Mouse (Mus musculus) forebrain, embryonic 16.5 days (tissue): ENCODE data around the gene Gm20388. TPM values are rescaled to one million over a fixed set of nuclear protein-coding genes. Genes with fewer than 3 reads are reported as not detected.

ENCODE experiments used
- ATAC-seq: fragments of 200-750 bp; cut with Nextera tagmentation; 2 replicates; pipeline ENCODE4 v1.8.0; 2017; ENCODE audit warnings: mild to moderate bottlenecking, moderate library complexity
- H3K27ac ChIP-seq: fragments of 300-500 bp; sonication (generic); 2 replicates; pipeline ENCODE4 v1.5.1; 2014; ENCODE audit warnings: low read length, control low read depth
- H3K27me3 ChIP-seq: fragments of 300-500 bp; sonication (generic); replicated peaks from 2 replicates; pipeline ENCODE4 v1.6.1; 2014; ENCODE audit warnings: low read length; ENCODE audit not compliant: control insufficient read depth, insufficient read depth
- H3K36me3 ChIP-seq: fragments of 300-500 bp; sonication (generic); 2 replicates; pipeline ENCODE4 v1.6.1; 2014; ENCODE audit not compliant: control insufficient read depth, insufficient read depth
- H3K4me1 ChIP-seq: fragments of 300-500 bp; sonication (generic); replicated peaks from 2 replicates; pipeline ENCODE4 v1.6.1; 2014; ENCODE audit warnings: low read length; ENCODE audit not compliant: control insufficient read depth, insufficient read depth
- H3K4me2 ChIP-seq: fragments of 300-500 bp; sonication (generic); 2 replicates; pipeline ENCODE4 v1.6.1; 2014; ENCODE audit warnings: mild to moderate bottlenecking, low read length, control low read depth
- H3K4me3 ChIP-seq: fragments of 300-500 bp; sonication (generic); replicated peaks from 2 replicates; pipeline ENCODE4 v1.5.1; 2014; ENCODE audit warnings: mild to moderate bottlenecking, low read length, control low read depth
- H3K9ac ChIP-seq: fragments of 300-500 bp; sonication (generic); replicated peaks from 2 replicates; pipeline ENCODE4 v1.6.1; 2014; ENCODE audit warnings: low read depth, low read length, control low read depth
- H3K9me3 ChIP-seq: fragments of 300-500 bp; sonication (generic); 2 replicates; pipeline ENCODE4 v1.6.1; 2016; ENCODE audit warnings: low read length; ENCODE audit not compliant: control insufficient read depth
- WGBS: fragments of 180-500 bp; shearing (Covaris S2); extraction: QIAGEN DNeasy Blood & Tissue Kit; methylation state at CpG from one replicate; pipeline ENCODE4 v1.1.7; 2014; 5-methylcytosine and 5-hydroxymethylcytosine counted together
- polyA plus RNA-seq: library from polyadenylated mRNA; unstranded; fragments of >200 nt; fragmentation: Nextera tagmentation; extraction: Ambion mirVana; gene quantifications from 2 replicates; pipeline ENCODE4 v1.2.1, GENCODE M21; 2015

The Gm20388 gene
- polyA plus RNA-seq, 1 experiment from 2014 or later: 4.7 TPM

- Histone ChIP-seq H3K27me3 (no peaks in the 10 kb centered on the region), H3K36me3 (no peaks in the 10 kb centered on the region), H3K4me1 (peaks cover 43% of the 10 kb centered on the region), H3K9ac (peak overlapping the region; percentile 48), H3K4me3 (peak overlapping the region; percentile 39), H3K4me2 (peak overlapping the region; percentile 47), H3K9me3 (no peaks in the 10 kb centered on the region), H3K27ac (peak overlapping the region; percentile 79)
- 43% methylated on average over 29 of the region's 29 CpGs for WGBS
- ATAC-seq: peak; percentile 79
These were observed 2841.6 kb downstream of the Gm20388 start for GRCm38 (mm10) chr8:122752111-122752721.

GRCm38 (mm10) chr8:122758597-122758996 is 2848.0 kb downstream of the Gm20388 start:
- H3K4me1 ChIP-seq: peaks cover 9% of the 10 kb centered on the region
- no peak for ATAC-seq
- H3K27me3 ChIP-seq: no peaks in the 10 kb centered on the region
- no peak overlapping the region for H3K9ac ChIP-seq
- no peak overlapping the region for H3K4me3 ChIP-seq
- H3K27ac ChIP-seq: no peak overlapping the region
- no peaks in the 10 kb centered on the region for H3K9me3 ChIP-seq
- no peak overlapping the region for H3K4me2 ChIP-seq
- H3K36me3 ChIP-seq: no peaks in the 10 kb centered on the region

- Histone ChIP-seq H3K27ac (no peak overlapping the region), H3K9me3 (no peaks in the 10 kb centered on the region), H3K4me2 (no peak overlapping the region), H3K4me1 (peaks cover 9% of the 10 kb centered on the region), H3K9ac (0 out of 2 replicates have a peak overlapping the region, but pooled peaks have one; percentile 13), H3K36me3 (no peaks in the 10 kb centered on the region), H3K4me3 (no peak overlapping the region), H3K27me3 (no peaks in the 10 kb centered on the region)
- ATAC-seq: no peak
- 80% methylated on average over 7 of the region's 7 CpGs for WGBS
These were observed 2849.5 kb downstream of the Gm20388 start for GRCm38 (mm10) chr8:122760116-122760515.

GRCm38 (mm10) chr8:122761109-122761508 is 2850.5 kb downstream of the Gm20388 start:
- ATAC-seq: no peak

GRCm38 (mm10) chr8:122762731-122763266 is 2852.2 kb downstream of the Gm20388 start:
- no peak overlapping the region for H3K9ac ChIP-seq
- H3K36me3 ChIP-seq: no peaks in the 10 kb centered on the region
- no peaks in the 10 kb centered on the region for H3K27me3 ChIP-seq
- no peak overlapping the region for H3K4me2 ChIP-seq
- WGBS: 45% methylated on average over 12 of the region's 12 CpGs
- no peak for ATAC-seq
- peaks cover 9% of the 10 kb centered on the region for H3K4me1 ChIP-seq
- no peak overlapping the region for H3K4me3 ChIP-seq
- no peaks in the 10 kb centered on the region for H3K9me3 ChIP-seq
- H3K27ac ChIP-seq: no peak overlapping the region

More at GRCm38 (mm10) chr8:122761109-122761508, 2850.5 kb downstream of the Gm20388 start:
- no peaks in the 10 kb centered on the region for H3K9me3 ChIP-seq
- no peak overlapping the region for H3K9ac ChIP-seq
- 78% methylated on average over 6 of the region's 6 CpGs for WGBS
- H3K36me3 ChIP-seq: no peaks in the 10 kb centered on the region
- peaks cover 9% of the 10 kb centered on the region for H3K4me1 ChIP-seq
- no peaks in the 10 kb centered on the region for H3K27me3 ChIP-seq
- H3K27ac ChIP-seq: no peak overlapping the region
- no peak overlapping the region for H3K4me3 ChIP-seq
- no peak overlapping the region for H3K4me2 ChIP-seq

- H3K9ac ChIP-seq: no peak overlapping the region
- no peak overlapping the region for H3K4me3 ChIP-seq
- 89% methylated on average over 14 of the region's 14 CpGs for WGBS
- no peak for ATAC-seq
- H3K27ac ChIP-seq: no peak overlapping the region
- H3K9me3 ChIP-seq: no peaks in the 10 kb centered on the region
- no peaks in the 10 kb centered on the region for H3K36me3 ChIP-seq
- H3K4me1 ChIP-seq: peaks cover 9% of the 10 kb centered on the region
- no peaks in the 10 kb centered on the region for H3K27me3 ChIP-seq
- H3K4me2 ChIP-seq: no peak overlapping the region
These were observed 2852.7 kb downstream of the Gm20388 start for GRCm38 (mm10) chr8:122763267-122763738.

GRCm38 (mm10) chr8:122764790-122765474 is 2854.3 kb downstream of the Gm20388 start:
- H3K4me1 ChIP-seq: peaks cover 19% of the 10 kb centered on the region
- no peaks in the 10 kb centered on the region for H3K27me3 ChIP-seq
- H3K4me3 ChIP-seq: no peak overlapping the region
- 86% methylated on average over 7 of the region's 7 CpGs for WGBS
- ATAC-seq: no peak
- H3K27ac ChIP-seq: no peak overlapping the region
- no peaks in the 10 kb centered on the region for H3K36me3 ChIP-seq
- no peak overlapping the region for H3K9ac ChIP-seq
- no peaks in the 10 kb centered on the region for H3K9me3 ChIP-seq
- no peak overlapping the region for H3K4me2 ChIP-seq

GRCm38 (mm10) chr8:122766189-122766588 is 2855.5 kb downstream of the Gm20388 start:
- peaks cover 16% of the 10 kb centered on the region for H3K4me1 ChIP-seq

GRCm38 (mm10) chr8:122766647-122767200 is 2856.1 kb downstream of the Gm20388 start:
- Histone ChIP-seq H3K27ac (no peak overlapping the region), H3K4me2 (no peak overlapping the region), H3K36me3 (no peaks in the 10 kb centered on the region), H3K9ac (no peak overlapping the region), H3K4me1 (peaks cover 16% of the 10 kb centered on the region), H3K9me3 (no peaks in the 10 kb centered on the region), H3K27me3 (no peaks in the 10 kb centered on the region), H3K4me3 (no peak overlapping the region)
- ATAC-seq: no peak
- WGBS: 64% methylated on average over 8 of the region's 8 CpGs

More at GRCm38 (mm10) chr8:122766189-122766588, 2855.5 kb downstream of the Gm20388 start:
- Histone ChIP-seq H3K36me3 (no peaks in the 10 kb centered on the region), H3K4me2 (no peak overlapping the region), H3K9me3 (no peaks in the 10 kb centered on the region), H3K27ac (no peak overlapping the region), H3K4me3 (no peak overlapping the region), H3K27me3 (no peaks in the 10 kb centered on the region), H3K9ac (no peak overlapping the region)
- no peak for ATAC-seq
- WGBS: 66% methylated on average over 5 of the region's 5 CpGs
